Comparison of ENCODE assay signal across 8 mouse cellular contexts in genomic region chr19:56601901-56602347, GRCm38 (mm10). TPM values are rescaled to one million over a fixed set of nuclear protein-coding genes. Genes with fewer than 3 reads are reported as not detected.
DNase-seq lines count a peak whose midpoint lies in the region; ATAC-seq and TF ChIP-seq lines count a peak whose summit lies in the region.
"Had no signal": no experiment of that assay in that cellular context is flagged by ENCODE, and none has a peak within 500 bp of the region (broad histone marks: within the 10 kb centered on the region; RNA-seq: fewer than 3 reads in every experiment).

No protein-coding gene starts in this region.

- peaks cover 13% of the 10 kb centered on the region for H3K4me1 ChIP-seq in E14TG2a.4 (replicated peaks; ENCODE audit: low read depth, low read length)
- peaks cover 11% of the 10 kb centered on the region; the same call in 1 of the 2 replicates for H3K4me1 ChIP-seq in kidney, adult 2 months (ENCODE audit: control insufficient read depth, insufficient read depth, low read length)
- peaks cover 0 to 8% of the 10 kb centered on the region in 2 experiments; a peak in 2 of 4 replicates for H3K4me1 ChIP-seq in liver, embryonic 14.5 days (replicated peaks; ENCODE audit: control insufficient read depth in 2 of 2, insufficient read depth in 2 of 2, low read length in 1 of 2)

- H3K27me3 ChIP-seq in E14TG2a.4 (ENCODE audit: insufficient read depth, low read length), result no peaks in the 10 kb centered on the region
- no peaks in the 10 kb centered on the region for H3K27me3 ChIP-seq in kidney, adult 2 months (replicated peaks; ENCODE audit: control insufficient read depth, insufficient read depth, low read length)
- H3K27me3 ChIP-seq in liver, embryonic 14.5 days (ENCODE audit: control insufficient read depth, insufficient read depth, low read length), result no peaks in the 10 kb centered on the region

- no peak for TF ChIP-seq POLR2A in kidney, adult 2 months (IDR thresholded peaks at IDR 0.05; ENCODE audit: low read depth, low read length)

- H3K4me2 ChIP-seq in liver, embryonic 14.5 days (ENCODE audit: low read depth), result no peak overlapping the region

- no peak for TF ChIP-seq EP300 in liver, embryonic 14.5 days (IDR thresholded peaks at IDR 0.05; ENCODE audit: low read depth)

- peak overlapping the region; percentile 42; the same call in 1 of the 2 replicates for H3K27ac ChIP-seq in kidney, adult 2 months (ENCODE audit: insufficient read depth, low read depth, low read length)
- no peak overlapping the region for H3K27ac ChIP-seq in liver, embryonic 14.5 days

- TF ChIP-seq CTCF in E14TG2a.4 (conservative IDR thresholded peaks at IDR 0.05; ENCODE audit: low read length), result no peak
- TF ChIP-seq CTCF in kidney, adult 2 months (conservative IDR thresholded peaks at IDR 0.05; ENCODE audit: insufficient read depth, insufficient read length, low read depth, low read length), result 0 out of 2 replicates have a peak, but pooled peaks have one; percentile 6
- TF ChIP-seq CTCF in liver, embryonic 14.5 days (IDR thresholded peaks at IDR 0.05; ENCODE audit: low read depth), result no peak

- no peaks in the 10 kb centered on the region for H3K9me3 ChIP-seq in E14TG2a.4 (ENCODE audit: low read length)
- H3K9me3 ChIP-seq in liver, embryonic 14.5 days (ENCODE audit: control insufficient read depth, low read length), result no peaks in the 10 kb centered on the region

- peak overlapping the region; percentile 23; the same call in 1 of the 2 replicates for H3K4me3 ChIP-seq in E14TG2a.4 (replicated peaks; ENCODE audit: low read length)
- H3K4me3 ChIP-seq in kidney, adult 2 months (ENCODE audit: insufficient read depth, low read depth, low read length), result no peak overlapping the region
- H3K4me3 ChIP-seq in liver, embryonic 14.5 days (ENCODE audit: insufficient read depth in 1 of 2, low read depth in 2 of 2, low read length in 2 of 2), result no peak overlapping the region

- 38% methylated on average over 15 of the region's 15 CpGs for WGBS in kidney, adult 2 months
- 78% methylated on average over 15 of the region's 15 CpGs for WGBS in liver, embryonic 14.5 days (ENCODE audit: insufficient replicate concordance)

- DNase-seq in embryo, embryonic 11 days, result peak; percentile 15
- DNase-seq in kidney, adult 2 months, result peak; percentile 95
- DNase-seq in liver, embryonic 14.5 days (ENCODE audit: low read depth in 3 of 3, low spot score in 3 of 3), result peak; percentile 19 to 41 (median 29)
- no peak for DNase-seq in thymus, postnatal 36 days
- no peak for DNase-seq in spleen, adult 18-20 months
- DNase-seq in thymus, postnatal 10 days (ENCODE audit: low spot score in 2 of 2), result no peak
- DNase-seq: left cerebral cortex, postnatal 4 days had no signal

- H3K36me3 ChIP-seq in E14TG2a.4 (ENCODE audit: insufficient read depth, low read length), result peaks cover 26% of the 10 kb centered on the region
- H3K36me3 ChIP-seq in kidney, adult 2 months (ENCODE audit: control insufficient read depth, insufficient read depth, low read length), result peaks cover 2% of the 10 kb centered on the region; the same call in 1 of the 2 replicates
- peaks cover 7% of the 10 kb centered on the region for H3K36me3 ChIP-seq in liver, embryonic 14.5 days (replicated peaks; ENCODE audit: control insufficient read depth, insufficient read depth, low read depth)

- H3K9ac ChIP-seq in liver, embryonic 14.5 days (replicated peaks), result no peak overlapping the region

- ATAC-seq in liver, embryonic 14.5 days (ENCODE audit: insufficient read depth), result peak; percentile 80

RNA-seq across cellular contexts. Expression of gene Nhlrc2, which starts 53.9 kb away (rescaled TPM):
- 6.3 and 6.6 TPM in 2 replicates for polyA plus RNA-seq in kidney, adult 2 months (2012; rRNA removed)
- 3.9 and 5.0 TPM in 2 replicates for polyA plus RNA-seq in liver, embryonic 14.5 days (2012; rRNA removed)
- 6.9 and 7.3 TPM in 2 replicates for polyA plus RNA-seq in liver, embryonic 14.5 days (2014; fragmentation: Nextera tagmentation; extraction: Ambion mirVana)

RNA-seq across cellular contexts. Expression of gene Dclre1a, which starts 53.9 kb away (rescaled TPM):
- polyA plus RNA-seq in kidney, adult 2 months (2012; rRNA removed), result 5.7 and 5.9 TPM in 2 replicates
- polyA plus RNA-seq in liver, embryonic 14.5 days (2012; rRNA removed), result 8.1 and 12.0 TPM in 2 replicates
- 17.1 and 17.9 TPM in 2 replicates for polyA plus RNA-seq in liver, embryonic 14.5 days (2014; fragmentation: Nextera tagmentation; extraction: Ambion mirVana)

Comparison
In these comparisons a context has a peak if more than half of its experiments do, and no peak if none do; other contexts are left out.
1. DNase-seq: peak in embryo, embryonic 11 days (single experiment), kidney, adult 2 months (single experiment) and liver, embryonic 14.5 days (3 of 3); none in thymus, postnatal 36 days (0 of 2), spleen, adult 18-20 months (0 of 2) and thymus, postnatal 10 days (0 of 2).